Mouse (Mus musculus) limb, embryonic 11.5 days (tissue): ENCODE data around the gene Accs. TPM values are rescaled to one million over a fixed set of nuclear protein-coding genes. Genes with fewer than 3 reads are reported as not detected.
A peak's percentile ranks its signal among the peaks of the same experiment; 100 is the strongest.

ENCODE experiments used
- ATAC-seq: fragments of 200-750 bp; cut with Nextera tagmentation; 2 replicates; pipeline ENCODE4 v1.8.0; 2017; ENCODE audit warnings: low read depth; ENCODE audit not compliant: insufficient number of reproducible peaks, low FRiP score, low TSS enrichment
- DNase-seq: peaks from one replicate; pipeline ENCODE4 v3.0.0-alpha.2; 2015; ENCODE audit warnings: low spot score
- H3K27ac ChIP-seq: fragments of 300-500 bp; sonication (generic); replicated peaks from 2 replicates; pipeline ENCODE4 v1.5.1; 2014; ENCODE audit warnings: low read depth, mild to moderate bottlenecking, low read length
- H3K27me3 ChIP-seq: fragments of 300-500 bp; sonication (generic); 2 replicates; pipeline ENCODE4 v1.6.1; 2014; ENCODE audit warnings: mild to moderate bottlenecking, low read length, mixed read lengths; ENCODE audit not compliant: control insufficient read depth, insufficient read depth
- H3K36me3 ChIP-seq: fragments of 300-500 bp; sonication (generic); 2 replicates; pipeline ENCODE4 v1.6.1; 2014; ENCODE audit warnings: mild to moderate bottlenecking, low read length, moderate library complexity, mixed read lengths; ENCODE audit not compliant: control insufficient read depth, insufficient read depth
- H3K4me1 ChIP-seq: fragments of 300-500 bp; sonication (generic); 2 replicates; pipeline ENCODE4 v1.6.1; 2014; ENCODE audit warnings: low read length, mixed read lengths; ENCODE audit not compliant: control insufficient read depth, insufficient read depth
- H3K4me2 ChIP-seq: fragments of 300-500 bp; sonication (generic); 2 replicates; pipeline ENCODE4 v1.6.1; 2014; ENCODE audit warnings: low read depth, mild to moderate bottlenecking, moderate library complexity; ENCODE audit not compliant: severe bottlenecking
- H3K4me3 ChIP-seq: fragments of 300-500 bp; sonication (generic); 2 replicates; pipeline ENCODE4 v1.5.1; 2014; ENCODE audit warnings: low read depth, low read length
- H3K9ac ChIP-seq: fragments of 300-500 bp; sonication (generic); 2 replicates; pipeline ENCODE4 v1.6.1; 2014; ENCODE audit warnings: mild to moderate bottlenecking, low read length
- H3K9me3 ChIP-seq: fragments of 300-500 bp; sonication (generic); 2 replicates; pipeline ENCODE4 v1.6.1; 2016; ENCODE audit warnings: low read length; ENCODE audit not compliant: control insufficient read depth
- WGBS: fragments of 180-500 bp; shearing (Covaris S2); extraction: QIAGEN DNeasy Blood & Tissue Kit; methylation state at CpG from one replicate; pipeline ENCODE4 v1.1.7; 2014; 5-methylcytosine and 5-hydroxymethylcytosine counted together
- polyA plus RNA-seq: library from polyadenylated mRNA; unstranded; fragments of >200 nt; fragmentation: Nextera tagmentation; extraction: Ambion mirVana; gene quantifications from 2 replicates; pipeline ENCODE4 v1.2.1, GENCODE M21; 2014

Gene Accs
- polyA plus RNA-seq, 1 experiment from 2014 or later, result 9.0 TPM

DNA sequence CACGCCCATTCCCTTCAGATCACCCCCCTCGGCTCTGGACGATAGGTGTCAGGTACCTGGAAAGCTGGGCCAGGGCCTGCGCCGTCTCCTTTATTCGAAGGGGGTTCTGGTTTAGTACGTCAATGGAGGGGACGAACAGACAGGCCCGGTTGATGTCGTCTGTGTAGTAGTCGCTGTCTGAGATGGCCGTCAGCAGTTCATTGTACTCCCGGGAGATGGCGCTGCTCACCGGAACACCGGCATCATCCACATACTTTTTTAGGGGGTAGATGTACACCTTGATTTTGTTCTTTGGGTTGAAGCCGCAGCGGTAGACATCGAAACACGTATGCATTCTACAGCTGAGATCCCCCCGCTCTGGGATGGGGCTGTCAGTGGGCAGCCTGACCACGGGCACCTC, 36.4 kb downstream of the Accs start:
- H3K36me3 ChIP-seq, result no peaks in the 10 kb centered on the region
- WGBS, result 92% methylated on average over 22 of the region's 22 CpGs
- no peak for ATAC-seq

GRCm38 (mm10) chr2:93811812-93812211, 37.9 kb downstream of the Accs start:
- Histone ChIP-seq H3K4me3 (no peak overlapping the region), H3K36me3 (no peaks in the 10 kb centered on the region), H3K27me3 (no peaks in the 10 kb centered on the region), H3K9ac (no peak overlapping the region), H3K4me1 (no peaks in the 10 kb centered on the region), H3K9me3 (no peaks in the 10 kb centered on the region), H3K27ac (no peak overlapping the region), H3K4me2 (no peak overlapping the region)
- DNase-seq, result peak; percentile 81
- WGBS, result 41% methylated on average over 4 of the region's 4 CpGs
- ATAC-seq, result no peak

More for the DNA sequence above, 36.4 kb downstream of the Accs start:
- no peak overlapping the region for H3K9ac ChIP-seq
- H3K9me3 ChIP-seq, result no peaks in the 10 kb centered on the region
- no peak overlapping the region for H3K27ac ChIP-seq
- no peak overlapping the region for H3K4me3 ChIP-seq
- H3K27me3 ChIP-seq, result no peaks in the 10 kb centered on the region
- H3K4me1 ChIP-seq, result no peaks in the 10 kb centered on the region
- DNase-seq, result no peak
- H3K4me2 ChIP-seq, result no peak overlapping the region

GRCm38 (mm10) chr2:93809931-93810330, 39.8 kb downstream of the Accs start:
- no peaks in the 10 kb centered on the region for H3K9me3 ChIP-seq
- DNase-seq, result peak; percentile 72

GRCm38 (mm10) chr2:93808071-93808470, 41.7 kb downstream of the Accs start:
- Histone ChIP-seq H3K27me3 (no peaks in the 10 kb centered on the region), H3K9ac (no peak overlapping the region), H3K36me3 (peaks cover 2% of the 10 kb centered on the region; the same call in 1 of the 2 replicates), H3K27ac (no peak overlapping the region), H3K4me3 (no peak overlapping the region), H3K9me3 (no peaks in the 10 kb centered on the region), H3K4me1 (no peaks in the 10 kb centered on the region), H3K4me2 (no peak overlapping the region)
- DNase-seq, result no peak
- 89% methylated on average over 5 of the region's 5 CpGs for WGBS
- no peak for ATAC-seq

More at GRCm38 (mm10) chr2:93809931-93810330, 39.8 kb downstream of the Accs start:
- H3K4me1 ChIP-seq, result no peaks in the 10 kb centered on the region
- H3K4me2 ChIP-seq, result no peak overlapping the region
- WGBS, result 16% methylated on average over 2 of the region's 2 CpGs
- no peaks in the 10 kb centered on the region; the same call in 1 of the 2 replicates for H3K36me3 ChIP-seq
- no peak overlapping the region for H3K27ac ChIP-seq
- no peak for ATAC-seq
- no peak overlapping the region for H3K9ac ChIP-seq
- no peak overlapping the region for H3K4me3 ChIP-seq
- no peaks in the 10 kb centered on the region for H3K27me3 ChIP-seq

- no peak for ATAC-seq
- WGBS, result 80% methylated on average over 8 of the region's 8 CpGs
Observed at GRCm38 (mm10) chr2:93807440-93807839, 42.3 kb downstream of the Accs start.

GRCm38 (mm10) chr2:93806487-93807201, 43.1 kb downstream of the Accs start:
- Histone ChIP-seq H3K36me3 (peaks cover 4% of the 10 kb centered on the region; the same call in 1 of the 2 replicates), H3K4me3 (no peak overlapping the region), H3K9ac (no peak overlapping the region), H3K9me3 (no peaks in the 10 kb centered on the region), H3K27me3 (no peaks in the 10 kb centered on the region), H3K4me1 (no peaks in the 10 kb centered on the region), H3K27ac (no peak overlapping the region), H3K4me2 (no peak overlapping the region)
- 88% methylated on average over 6 of the region's 6 CpGs for WGBS
- DNase-seq, result no peak
- no peak for ATAC-seq

More at GRCm38 (mm10) chr2:93807440-93807839, 42.3 kb downstream of the Accs start:
- H3K27me3 ChIP-seq, result no peaks in the 10 kb centered on the region
- H3K27ac ChIP-seq, result no peak overlapping the region
- H3K9me3 ChIP-seq, result no peaks in the 10 kb centered on the region
- no peak overlapping the region for H3K4me2 ChIP-seq
- no peak for DNase-seq
- H3K4me1 ChIP-seq, result no peaks in the 10 kb centered on the region
- H3K36me3 ChIP-seq, result peaks cover 2% of the 10 kb centered on the region; the same call in 1 of the 2 replicates
- H3K9ac ChIP-seq, result no peak overlapping the region
- H3K4me3 ChIP-seq, result no peak overlapping the region

- DNase-seq, result no peak
- no peak for ATAC-seq
- Histone ChIP-seq H3K4me3 (no peak overlapping the region), H3K9ac (no peak overlapping the region), H3K9me3 (no peaks in the 10 kb centered on the region), H3K27me3 (no peaks in the 10 kb centered on the region), H3K4me1 (no peaks in the 10 kb centered on the region), H3K4me2 (no peak overlapping the region), H3K27ac (no peak overlapping the region), H3K36me3 (peaks cover 4% of the 10 kb centered on the region; the same call in 1 of the 2 replicates)
- WGBS, result 96% methylated on average over 4 of the region's 4 CpGs
Observed at GRCm38 (mm10) chr2:93805523-93805922, 44.2 kb downstream of the Accs start.

- ATAC-seq (no peak), DNase-seq (no peak)
- 84% methylated on average over 5 of the region's 5 CpGs for WGBS
- no peak overlapping the region for H3K9ac ChIP-seq
- H3K36me3 ChIP-seq, result peaks cover 4% of the 10 kb centered on the region; the same call in 1 of the 2 replicates
- no peak overlapping the region for H3K4me3 ChIP-seq
- no peaks in the 10 kb centered on the region for H3K9me3 ChIP-seq
- H3K4me2 ChIP-seq, result no peak overlapping the region
- H3K27me3 ChIP-seq, result no peaks in the 10 kb centered on the region
- no peak overlapping the region for H3K27ac ChIP-seq
- no peaks in the 10 kb centered on the region for H3K4me1 ChIP-seq
Observed at GRCm38 (mm10) chr2:93805066-93805465, 44.7 kb downstream of the Accs start.
